Comparison of ENCODE assay signal across 20 mouse cellular contexts in the genomic region with DNA sequence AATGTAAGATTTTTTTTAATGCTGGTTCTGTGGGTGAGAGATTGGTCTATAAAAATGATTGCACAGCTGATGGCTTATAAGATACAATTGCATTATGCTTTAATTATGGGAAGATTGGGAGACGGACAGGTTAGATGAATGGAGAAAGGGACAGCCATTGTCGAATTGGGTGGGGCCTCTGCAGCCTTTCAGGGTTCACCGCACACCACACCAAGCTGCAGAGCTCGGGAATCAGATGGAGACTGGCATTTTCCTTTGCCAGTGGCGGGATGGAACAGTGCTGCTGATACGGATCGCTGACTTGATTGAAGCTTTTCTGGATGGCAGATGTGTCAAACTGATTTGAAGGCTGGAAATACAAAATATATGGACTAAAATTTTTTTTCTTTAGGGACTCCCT.
DNase-seq lines count a peak whose midpoint lies in the region; ATAC-seq lines count a peak whose summit lies in the region.
"Had no signal": no experiment of that assay in that cellular context is flagged by ENCODE, and none has a peak within 500 bp of the region (broad histone marks: within the 10 kb centered on the region; RNA-seq: fewer than 3 reads in every experiment).

No protein-coding gene starts in this region.

- no peaks in the 10 kb centered on the region for H3K4me1 ChIP-seq in forebrain, embryonic 11.5 days (replicated peaks; ENCODE audit: control insufficient read depth, insufficient read depth, low read length)
- H3K4me1 ChIP-seq in forebrain, embryonic 12.5 days = peaks cover 4% of the 10 kb centered on the region; the same call in 1 of the 2 replicates
- H3K4me1 ChIP-seq in kidney, embryonic 15.5 days = 0 out of 2 replicates have a peak, but pooled peaks cover 7% of the 10 kb centered on the region
- H3K4me1 ChIP-seq in neural tube, embryonic 12.5 days = no peaks in the 10 kb centered on the region
- H3K4me1 ChIP-seq: embryonic facial prominence, embryonic 12.5 days; intestine, embryonic 15.5 days; limb, embryonic 15.5 days; liver, embryonic 15.5 days; neural tube, embryonic 13.5 days had no signal

- no peak overlapping the region for H3K27ac ChIP-seq in forebrain, embryonic 11.5 days (ENCODE audit: low read depth, low read length)
- H3K27ac ChIP-seq in forebrain, embryonic 12.5 days = no peak overlapping the region
- H3K27ac ChIP-seq in kidney, embryonic 15.5 days = no peak overlapping the region
- H3K27ac ChIP-seq in neural tube, embryonic 12.5 days = no peak overlapping the region
- H3K27ac ChIP-seq: embryonic facial prominence, embryonic 12.5 days; intestine, embryonic 15.5 days; limb, embryonic 15.5 days; liver, embryonic 15.5 days; neural tube, embryonic 13.5 days had no signal

- H3K9ac ChIP-seq in forebrain, embryonic 11.5 days (ENCODE audit: low read length) = no peak overlapping the region
- H3K9ac ChIP-seq in forebrain, embryonic 12.5 days = no peak overlapping the region
- no peak overlapping the region for H3K9ac ChIP-seq in kidney, embryonic 15.5 days
- no peak overlapping the region for H3K9ac ChIP-seq in neural tube, embryonic 12.5 days
- H3K9ac ChIP-seq: embryonic facial prominence, embryonic 12.5 days; forebrain, postnatal 0 days; intestine, embryonic 15.5 days; limb, embryonic 15.5 days; liver, embryonic 15.5 days; neural tube, embryonic 13.5 days had no signal

- no peaks in the 10 kb centered on the region for H3K9me3 ChIP-seq in forebrain, embryonic 11.5 days (ENCODE audit: control insufficient read depth, low read length)
- H3K9me3 ChIP-seq in forebrain, embryonic 12.5 days = no peaks in the 10 kb centered on the region
- no peaks in the 10 kb centered on the region for H3K9me3 ChIP-seq in kidney, embryonic 15.5 days (replicated peaks)
- no peaks in the 10 kb centered on the region for H3K9me3 ChIP-seq in neural tube, embryonic 12.5 days
- H3K9me3 ChIP-seq: embryonic facial prominence, embryonic 12.5 days; G1E; intestine, embryonic 15.5 days; limb, embryonic 15.5 days; liver, embryonic 15.5 days; neural tube, embryonic 13.5 days had no signal

- no peaks in the 10 kb centered on the region for H3K36me3 ChIP-seq in forebrain, embryonic 11.5 days (ENCODE audit: control insufficient read depth, insufficient read depth, low read length)
- 0 out of 2 replicates have a peak, but pooled peaks cover 5% of the 10 kb centered on the region for H3K36me3 ChIP-seq in forebrain, embryonic 12.5 days (replicated peaks)
- H3K36me3 ChIP-seq in kidney, embryonic 15.5 days = peaks cover 14% of the 10 kb centered on the region
- H3K36me3 ChIP-seq in neural tube, embryonic 12.5 days = peaks cover 3% of the 10 kb centered on the region; the same call in 1 of the 2 replicates
- H3K36me3 ChIP-seq: embryonic facial prominence, embryonic 12.5 days; intestine, embryonic 15.5 days; liver, embryonic 15.5 days had no signal

- no peak overlapping the region for H3K4me3 ChIP-seq in forebrain, embryonic 11.5 days (ENCODE audit: low read depth, low read length)
- no peak overlapping the region for H3K4me3 ChIP-seq in forebrain, embryonic 12.5 days (replicated peaks)
- no peak overlapping the region for H3K4me3 ChIP-seq in kidney, embryonic 15.5 days (replicated peaks)
- H3K4me3 ChIP-seq in neural tube, embryonic 12.5 days = no peak overlapping the region
- H3K4me3 ChIP-seq: embryonic facial prominence, embryonic 12.5 days; erythroblast, embryonic 14.5 days; intestine, embryonic 15.5 days; limb, embryonic 15.5 days; liver, embryonic 15.5 days; neural tube, embryonic 13.5 days had no signal

- no peak overlapping the region for H3K4me2 ChIP-seq in forebrain, embryonic 11.5 days (ENCODE audit: low read depth, low read length, severe bottlenecking)
- no peak overlapping the region for H3K4me2 ChIP-seq in forebrain, embryonic 12.5 days
- H3K4me2 ChIP-seq in kidney, embryonic 15.5 days = no peak overlapping the region
- no peak overlapping the region for H3K4me2 ChIP-seq in neural tube, embryonic 12.5 days (replicated peaks)
- H3K4me2 ChIP-seq: embryonic facial prominence, embryonic 12.5 days; intestine, embryonic 15.5 days; limb, embryonic 15.5 days; liver, embryonic 15.5 days; neural tube, embryonic 13.5 days had no signal

- DNase-seq in forebrain, embryonic 11.5 days (ENCODE audit: low spot score) = no peak
- DNase-seq in kidney, postnatal 10 days = no peak
- DNase-seq in neural tube, embryonic 10.5 days (ENCODE audit: extremely low spot score, low spot score) = no peak
- DNase-seq in cerebellum, adult 18-20 months = no peak
- DNase-seq: adrenal gland, postnatal 10 days; cerebellum, postnatal 14 days; forebrain, postnatal 0 days; right cerebral cortex, postnatal 25 days; thymus, postnatal 36 days had no signal

- 34% methylated on average over 7 of the region's 7 CpGs for WGBS in forebrain, embryonic 11.5 days
- WGBS in forebrain, embryonic 12.5 days = 45% methylated on average over 7 of the region's 7 CpGs
- 61% methylated on average over 7 of the region's 7 CpGs for WGBS in kidney, embryonic 15.5 days
- 61% methylated on average over 7 of the region's 7 CpGs for WGBS in neural tube, embryonic 12.5 days

- ATAC-seq in forebrain, embryonic 11.5 days (replicated peaks; ENCODE audit: low FRiP score) = 0 out of 2 replicates have a peak, but pooled peaks have one; percentile 43
- no peak for ATAC-seq in forebrain, embryonic 12.5 days (ENCODE audit: low FRiP score)
- ATAC-seq in kidney, embryonic 15.5 days (replicated peaks; ENCODE audit: low FRiP score) = peak; percentile 74
- 0 out of 2 replicates have a peak, but pooled peaks have one; percentile 56 for ATAC-seq in neural tube, embryonic 12.5 days (ENCODE audit: low FRiP score, low read depth)
- ATAC-seq: activated CD4-positive, CD25-positive, alpha-beta regulatory T cell, adult 4 months; forebrain, postnatal 0 days; intestine, embryonic 15.5 days had no signal

- no peaks in the 10 kb centered on the region for H3K27me3 ChIP-seq in forebrain, embryonic 11.5 days (ENCODE audit: control insufficient read depth, insufficient read depth, low read length)
- H3K27me3 ChIP-seq in forebrain, embryonic 12.5 days = no peaks in the 10 kb centered on the region
- no peaks in the 10 kb centered on the region for H3K27me3 ChIP-seq in kidney, embryonic 15.5 days
- no peaks in the 10 kb centered on the region for H3K27me3 ChIP-seq in neural tube, embryonic 12.5 days (replicated peaks)
- H3K27me3 ChIP-seq: embryonic facial prominence, embryonic 12.5 days; intestine, embryonic 15.5 days; limb, embryonic 15.5 days; liver, embryonic 15.5 days; neural tube, embryonic 13.5 days had no signal
